In the genomic region with DNA sequence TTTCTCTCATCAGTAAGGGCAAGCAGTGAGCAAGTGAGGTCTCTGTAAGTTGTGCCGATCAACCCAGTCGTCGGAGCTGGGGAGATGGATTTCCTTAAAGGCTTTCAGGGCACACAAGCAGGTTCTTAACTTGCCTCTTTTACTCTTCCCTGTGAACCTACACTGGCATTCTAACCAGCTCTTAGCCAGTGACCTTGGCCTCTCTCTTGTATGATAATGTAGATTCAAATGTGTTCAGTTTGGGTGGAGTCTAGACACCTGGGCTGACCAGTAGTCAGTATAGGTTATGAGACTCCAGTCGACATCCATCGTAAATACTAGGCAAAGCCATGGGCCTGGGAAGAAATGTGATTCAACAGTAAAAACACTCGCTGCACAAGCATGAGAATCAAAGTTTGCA, we compare ENCODE assay signal across 22 mouse cellular contexts.
"Had no signal": no experiment of that assay in that cellular context is flagged by ENCODE, and none has a peak within 500 bp of the region (broad histone marks: within the 10 kb centered on the region; RNA-seq: fewer than 3 reads in every experiment).

No protein-coding gene starts in this region.

- H3K27ac ChIP-seq: limb, embryonic 10.5 days; limb, embryonic 13.5 days; liver, embryonic 13.5 days; macrophage; midbrain, embryonic 12.5 days; midbrain, embryonic 15.5 days; neural tube, embryonic 12.5 days; neural tube, embryonic 15.5 days had no signal

- H3K27me3 ChIP-seq: limb, embryonic 13.5 days; liver, embryonic 13.5 days; midbrain, embryonic 12.5 days; midbrain, embryonic 15.5 days; neural tube, embryonic 12.5 days; neural tube, embryonic 15.5 days had no signal

- H3K9ac ChIP-seq: limb, embryonic 13.5 days; liver, embryonic 13.5 days; lung, embryonic 14.5 days; midbrain, embryonic 12.5 days; midbrain, embryonic 15.5 days; neural tube, embryonic 12.5 days; neural tube, embryonic 15.5 days had no signal

- H3K4me3 ChIP-seq: left cerebral cortex, adult 2 months; limb, embryonic 10.5 days; limb, embryonic 13.5 days; liver, embryonic 13.5 days; midbrain, embryonic 12.5 days; midbrain, embryonic 15.5 days; neural tube, embryonic 12.5 days; neural tube, embryonic 15.5 days had no signal

- H3K4me1 ChIP-seq: limb, embryonic 10.5 days; midbrain, embryonic 12.5 days; neural tube, embryonic 12.5 days had no signal

- ATAC-seq: intestine, postnatal 0 days; lung, postnatal 0 days; midbrain, embryonic 15.5 days had no signal

- H3K36me3 ChIP-seq: limb, embryonic 13.5 days; liver, embryonic 13.5 days; midbrain, embryonic 12.5 days; midbrain, embryonic 15.5 days; neural tube, embryonic 12.5 days; neural tube, embryonic 15.5 days had no signal

- H3K9me3 ChIP-seq: limb, embryonic 10.5 days; limb, embryonic 13.5 days; liver, embryonic 13.5 days; midbrain, embryonic 12.5 days; midbrain, embryonic 15.5 days; neural tube, embryonic 12.5 days; neural tube, embryonic 15.5 days had no signal

- DNase-seq: kidney, adult 8-10 months; kidney, postnatal 14 days; kidney, postnatal 4 days; layer of hippocampus, postnatal 36 days; liver; liver, embryonic 13.5 days; lung, embryonic 14.5 days; right cerebral cortex, adult 18-20 months; right cerebral cortex, postnatal 14 days; right cerebral cortex, postnatal 4 days; thymus, adult 18-20 months; thymus, postnatal 36 days had no signal

- H3K4me2 ChIP-seq: limb, embryonic 13.5 days; liver, embryonic 13.5 days; lung, embryonic 14.5 days; midbrain, embryonic 12.5 days; midbrain, embryonic 15.5 days; neural tube, embryonic 12.5 days; neural tube, embryonic 15.5 days had no signal
